Mouse (Mus musculus) heart, embryonic 12.5 days (tissue): ENCODE measurements around the gene Chat. TPM values are rescaled to one million over a fixed set of nuclear protein-coding genes. Genes with fewer than 3 reads are reported as not detected.
"Not testable (repeated sequence)": the region's sequence is repeated elsewhere in the genome, so short reads cannot be mapped to it uniquely, and the experiment has no call there.

Experiments used
- ATAC-seq: fragments of 200-750 bp; cut with Nextera tagmentation; 2 replicates; pipeline ENCODE4 v1.8.0; 2017; ENCODE audit warnings: moderate TSS enrichment, moderate library complexity; ENCODE audit not compliant: insufficient number of reproducible peaks, low FRiP score
- H3K27ac ChIP-seq: fragments of 300-500 bp; sonication (generic); 2 replicates; pipeline ENCODE4 v1.5.1; 2016; ENCODE audit warnings: mild to moderate bottlenecking, moderate library complexity; ENCODE audit not compliant: poor library complexity, severe bottlenecking
- H3K27me3 ChIP-seq: fragments of 300-500 bp; sonication (generic); replicated peaks from 2 replicates; pipeline ENCODE4 v1.6.1; 2016; ENCODE audit warnings: mild to moderate bottlenecking, moderate library complexity
- H3K36me3 ChIP-seq: fragments of 300-500 bp; sonication (generic); 2 replicates; pipeline ENCODE4 v1.6.1; 2016; ENCODE audit warnings: mild to moderate bottlenecking, moderate library complexity
- H3K4me1 ChIP-seq: fragments of 300-500 bp; sonication (generic); replicated peaks from 2 replicates; pipeline ENCODE4 v1.6.1; 2016; ENCODE audit warnings: mild to moderate bottlenecking
- H3K4me2 ChIP-seq: fragments of 300-500 bp; sonication (generic); 2 replicates; pipeline ENCODE4 v1.6.1; 2016; ENCODE audit warnings: mild to moderate bottlenecking, moderate library complexity
- H3K4me3 ChIP-seq: fragments of 300-500 bp; sonication (generic); 2 replicates; pipeline ENCODE4 v1.5.1; 2016; ENCODE audit warnings: mild to moderate bottlenecking
- H3K9ac ChIP-seq: fragments of 300-500 bp; sonication (generic); 2 replicates; pipeline ENCODE4 v1.6.1; 2016; ENCODE audit warnings: mild to moderate bottlenecking, moderate library complexity
- H3K9me3 ChIP-seq: fragments of 300-500 bp; sonication (generic); replicated peaks from 2 replicates; pipeline ENCODE4 v1.6.1; 2016; ENCODE audit warnings: mild to moderate bottlenecking, moderate library complexity
- WGBS: fragments of 180-500 bp; shearing (Covaris S2); methylation state at CpG from one replicate; pipeline ENCODE4 v1.1.7; 2016; 5-methylcytosine and 5-hydroxymethylcytosine counted together
- polyA plus RNA-seq: library from polyadenylated mRNA; unstranded; fragments of >200 nt; fragmentation: Nextera tagmentation; extraction: Ambion mirVana; gene quantifications from 2 replicates; pipeline ENCODE4 v1.2.1, GENCODE M21; 2016

Chat gene
- polyA plus RNA-seq, 1 experiment from 2014 or later = not detected

DNA sequence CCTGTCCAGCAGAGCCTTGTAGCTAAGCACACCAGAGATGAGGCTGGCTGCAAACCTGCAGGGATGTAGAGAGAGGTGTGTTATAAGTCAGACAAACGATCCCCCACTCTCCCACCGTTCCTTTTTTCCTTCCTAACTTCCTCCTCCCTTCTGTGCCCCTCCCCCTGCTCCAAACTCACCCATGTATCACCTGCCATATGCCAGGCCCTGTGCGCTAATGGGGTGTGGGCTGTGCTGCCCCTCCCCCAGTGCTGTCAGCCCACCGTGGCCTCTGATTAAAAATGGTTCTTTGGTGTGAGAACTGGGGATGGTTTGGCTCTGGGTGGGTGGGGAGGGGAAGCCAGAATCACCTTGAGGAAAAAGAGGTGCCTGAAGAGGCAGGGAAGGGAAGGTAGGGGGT is 13.2 kb downstream of the Chat start:
- WGBS = 5% methylated on average over 4 of the region's 4 CpGs
- H3K27ac ChIP-seq = no peak overlapping the region
- no peak overlapping the region for H3K4me3 ChIP-seq
- no peak overlapping the region for H3K4me2 ChIP-seq
- H3K9me3 ChIP-seq = no peaks in the 10 kb centered on the region
- no peak overlapping the region for H3K9ac ChIP-seq
- H3K36me3 ChIP-seq = no peaks in the 10 kb centered on the region
- no peak for ATAC-seq
- peaks cover 65% of the 10 kb centered on the region for H3K27me3 ChIP-seq
- H3K4me1 ChIP-seq = no peaks in the 10 kb centered on the region

DNA sequence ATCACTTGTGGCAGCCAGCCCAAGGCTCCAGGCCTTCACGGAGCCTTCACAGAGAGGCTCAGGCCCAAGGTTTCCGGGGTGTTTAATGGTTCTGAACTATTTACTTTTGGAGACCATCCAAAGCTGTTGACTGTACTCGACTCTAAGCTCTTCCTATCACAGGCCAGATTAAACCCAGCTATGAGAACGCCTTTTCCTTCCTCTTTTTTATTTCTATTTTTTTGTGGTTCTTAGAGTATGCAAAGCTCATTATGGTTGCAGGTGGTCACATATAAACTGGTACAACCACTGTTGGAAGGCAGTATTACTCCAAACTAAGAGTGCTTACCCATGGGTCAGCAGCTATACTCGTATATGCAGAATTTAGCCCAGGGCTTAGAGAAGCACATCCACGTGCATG is 18.8 kb downstream of the Chat start:
- WGBS = 72% methylated on average over 6 of the region's 6 CpGs
- Histone ChIP-seq H3K9me3 (0 out of 2 replicates have a peak, but pooled peaks cover 5% of the 10 kb centered on the region), H3K4me1 (no peaks in the 10 kb centered on the region), H3K4me3 (no peak overlapping the region), H3K27me3 (peaks cover 36% of the 10 kb centered on the region), H3K4me2 (no peak overlapping the region), H3K9ac (no peak overlapping the region), H3K36me3 (no peaks in the 10 kb centered on the region), H3K27ac (no peak overlapping the region)
- ATAC-seq = no peak

DNA sequence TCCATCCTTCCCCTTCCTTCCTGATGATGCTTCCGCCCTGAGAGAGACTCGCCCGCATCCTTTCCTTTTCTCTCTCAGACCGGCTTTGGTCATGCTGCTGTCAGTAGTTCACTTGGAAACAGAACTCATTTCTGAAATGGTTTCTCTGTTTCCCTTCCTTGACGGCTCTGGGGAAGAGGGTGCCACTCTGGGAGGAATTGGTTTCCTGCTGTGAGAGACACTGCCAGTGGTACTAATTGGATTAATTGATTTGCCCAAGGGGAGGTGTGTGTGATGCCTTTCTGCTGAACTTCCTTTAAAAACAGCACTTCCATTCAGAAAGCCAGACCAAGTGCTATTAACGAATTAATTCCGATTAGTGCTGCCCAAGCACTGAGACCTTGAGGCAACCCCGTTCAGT is 22.3 kb downstream of the Chat start:
- H3K9ac ChIP-seq = no peak overlapping the region
- H3K4me2 ChIP-seq = no peak overlapping the region
- ATAC-seq = no peak

DNA sequence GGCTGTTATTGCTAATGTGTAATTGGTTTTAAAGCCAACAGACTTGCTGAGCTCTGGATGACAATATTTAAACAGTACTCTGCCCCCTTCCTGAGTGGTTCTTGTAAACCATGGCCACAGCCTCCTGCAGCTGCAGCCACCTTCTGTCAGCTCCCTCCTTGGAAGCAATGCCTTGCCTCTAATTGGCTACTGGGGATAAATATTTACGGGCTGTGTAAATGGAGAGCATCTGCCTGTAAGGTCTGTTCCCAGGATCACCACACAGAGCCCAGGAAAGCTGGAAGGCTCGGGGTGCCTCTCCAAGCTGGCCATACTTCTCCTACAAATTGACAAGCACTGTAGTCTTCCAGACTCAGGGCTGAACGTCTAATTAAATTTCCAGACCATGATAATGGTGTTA is 26.0 kb downstream of the Chat start:
- Histone ChIP-seq H3K9ac (no peak overlapping the region), H3K4me1 (no peaks in the 10 kb centered on the region), H3K9me3 (no peaks in the 10 kb centered on the region), H3K4me3 (no peak overlapping the region), H3K27ac (no peak overlapping the region), H3K4me2 (no peak overlapping the region), H3K27me3 (peaks cover 35% of the 10 kb centered on the region), H3K36me3 (no peaks in the 10 kb centered on the region)
- ATAC-seq = no peak
- WGBS = 43% methylated on average over 3 of the region's 3 CpGs

More for the DNA sequence above, 22.3 kb downstream of the Chat start:
- H3K27me3 ChIP-seq = peaks cover 37% of the 10 kb centered on the region
- H3K4me1 ChIP-seq = no peaks in the 10 kb centered on the region
- WGBS = 18% methylated on average over 8 of the region's 8 CpGs
- no peak overlapping the region for H3K4me3 ChIP-seq
- H3K27ac ChIP-seq = no peak overlapping the region
- H3K9me3 ChIP-seq = 0 out of 2 replicates have a peak, but pooled peaks cover 5% of the 10 kb centered on the region
- no peaks in the 10 kb centered on the region for H3K36me3 ChIP-seq

DNA sequence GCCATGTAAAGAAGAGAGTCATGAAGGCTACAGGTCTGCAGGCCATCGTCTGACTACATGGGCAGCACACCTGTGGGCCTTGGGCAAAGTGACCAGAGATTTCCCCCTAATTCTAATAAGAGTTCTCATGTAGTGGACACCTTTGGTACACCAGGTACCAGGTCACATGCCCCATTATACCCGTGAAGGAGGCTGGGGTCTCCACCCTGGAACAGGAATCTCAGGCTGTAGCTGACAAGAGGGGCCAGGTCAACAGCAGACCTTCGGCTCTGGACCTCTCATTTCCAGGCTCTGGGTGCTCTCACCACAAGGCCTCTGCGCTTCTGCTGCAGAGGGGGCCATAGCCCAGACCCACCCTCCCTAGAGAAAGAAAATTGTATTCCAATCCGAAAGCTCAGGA is 26.5 kb downstream of the Chat start:
- Histone ChIP-seq H3K4me2 (no peak overlapping the region), H3K9ac (no peak overlapping the region), H3K27ac (no peak overlapping the region), H3K4me3 (no peak overlapping the region), H3K4me1 (no peaks in the 10 kb centered on the region), H3K9me3 (no peaks in the 10 kb centered on the region), H3K36me3 (no peaks in the 10 kb centered on the region), H3K27me3 (peaks cover 30% of the 10 kb centered on the region)
- WGBS = 64% methylated on average over 5 of the region's 5 CpGs
- ATAC-seq = no peak

DNA sequence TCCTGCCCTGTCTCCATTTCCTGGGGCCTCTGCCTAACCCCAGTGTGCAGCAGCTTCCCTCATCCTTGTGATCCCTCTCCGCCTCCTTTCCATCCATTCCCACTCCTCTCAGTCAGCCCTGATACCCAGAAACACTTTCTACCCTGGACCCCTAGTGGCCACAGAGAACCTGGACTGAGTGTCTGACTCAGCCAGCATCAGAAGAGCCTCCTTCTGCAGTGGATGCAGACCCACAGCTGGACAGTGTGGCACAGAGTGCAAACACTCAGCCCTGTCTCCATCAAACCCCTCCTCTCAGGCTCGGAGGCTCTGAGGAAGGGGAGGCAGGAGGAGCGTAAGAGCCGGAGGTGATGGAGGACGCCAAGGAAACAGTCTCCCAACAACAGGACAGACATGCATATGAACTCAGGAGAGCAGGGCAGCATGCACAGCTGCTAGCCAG is 28.4 kb downstream of the Chat start:
- Histone ChIP-seq H3K4me3 (no peak overlapping the region), H3K27ac (no peak overlapping the region), H3K9me3 (no peaks in the 10 kb centered on the region), H3K36me3 (no peaks in the 10 kb centered on the region), H3K9ac (no peak overlapping the region), H3K4me1 (no peaks in the 10 kb centered on the region), H3K4me2 (no peak overlapping the region), H3K27me3 (peaks cover 14% of the 10 kb centered on the region)
- no peak for ATAC-seq
- WGBS = 44% methylated on average over 5 of the region's 5 CpGs

DNA sequence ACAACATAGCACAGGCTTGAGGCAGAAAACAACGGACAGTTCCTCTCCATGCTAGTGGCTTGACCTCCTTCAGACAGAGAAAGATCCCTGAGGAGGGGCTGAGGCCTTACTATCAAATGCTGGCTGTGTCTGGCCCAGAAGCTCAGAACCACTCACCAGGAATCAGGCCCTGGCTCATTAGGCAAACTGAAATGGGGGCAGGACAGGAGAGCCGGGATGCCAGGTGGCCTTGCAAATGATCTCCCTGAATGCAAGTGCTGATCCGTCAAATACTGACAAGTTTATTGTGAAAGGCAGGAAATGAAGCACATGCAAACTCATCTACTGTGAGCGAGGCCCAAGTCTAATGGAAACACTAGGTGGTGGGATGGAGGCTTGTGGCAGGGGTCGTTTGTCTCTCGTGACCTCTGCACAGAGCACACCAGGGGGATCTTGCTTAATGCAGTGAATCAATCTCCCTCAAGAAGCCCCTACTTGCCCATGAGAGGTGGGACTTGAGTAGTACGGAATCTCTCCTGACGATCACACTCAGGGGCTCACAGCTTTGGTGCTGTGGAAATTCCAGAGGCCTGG is 36.7 kb downstream of the Chat start:
- no peaks in the 10 kb centered on the region for H3K36me3 ChIP-seq
- peaks cover 20% of the 10 kb centered on the region for H3K27me3 ChIP-seq
- 45% methylated on average over 8 of the region's 8 CpGs for WGBS
- no peak overlapping the region for H3K27ac ChIP-seq
- H3K4me3 ChIP-seq = no peak overlapping the region
- H3K9me3 ChIP-seq = no peaks in the 10 kb centered on the region
- H3K9ac ChIP-seq = no peak overlapping the region
- no peak for ATAC-seq
- H3K4me1 ChIP-seq = no peaks in the 10 kb centered on the region
- H3K4me2 ChIP-seq = no peak overlapping the region

DNA sequence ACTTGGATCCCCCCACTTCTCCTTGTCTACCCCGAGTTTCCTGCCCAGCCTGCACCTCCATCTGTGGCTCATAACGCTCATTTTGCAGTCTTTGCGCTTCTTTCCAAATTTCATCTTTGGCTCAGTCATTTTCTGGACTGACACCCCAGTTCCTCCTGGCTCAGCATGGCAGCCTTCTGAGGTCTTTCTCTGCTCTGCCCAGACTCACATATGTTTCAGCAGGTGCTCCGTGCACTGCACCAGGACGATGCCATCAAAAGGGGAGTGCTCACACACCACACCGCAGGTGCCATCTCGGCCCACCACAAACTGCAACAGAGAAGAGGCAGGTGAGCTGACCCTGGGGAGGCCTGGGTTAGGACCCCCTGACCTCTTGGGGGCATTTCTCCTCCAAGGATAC is 41.8 kb downstream of the Chat start:
- 80% methylated on average over 7 of the region's 7 CpGs for WGBS
- H3K4me3 ChIP-seq = no peak overlapping the region
- no peak for ATAC-seq
- H3K27me3 ChIP-seq = peaks cover 20% of the 10 kb centered on the region
- no peaks in the 10 kb centered on the region for H3K9me3 ChIP-seq
- H3K4me1 ChIP-seq = no peaks in the 10 kb centered on the region
- no peak overlapping the region for H3K4me2 ChIP-seq
- H3K9ac ChIP-seq = no peak overlapping the region
- no peak overlapping the region for H3K27ac ChIP-seq
- H3K36me3 ChIP-seq = no peaks in the 10 kb centered on the region

DNA sequence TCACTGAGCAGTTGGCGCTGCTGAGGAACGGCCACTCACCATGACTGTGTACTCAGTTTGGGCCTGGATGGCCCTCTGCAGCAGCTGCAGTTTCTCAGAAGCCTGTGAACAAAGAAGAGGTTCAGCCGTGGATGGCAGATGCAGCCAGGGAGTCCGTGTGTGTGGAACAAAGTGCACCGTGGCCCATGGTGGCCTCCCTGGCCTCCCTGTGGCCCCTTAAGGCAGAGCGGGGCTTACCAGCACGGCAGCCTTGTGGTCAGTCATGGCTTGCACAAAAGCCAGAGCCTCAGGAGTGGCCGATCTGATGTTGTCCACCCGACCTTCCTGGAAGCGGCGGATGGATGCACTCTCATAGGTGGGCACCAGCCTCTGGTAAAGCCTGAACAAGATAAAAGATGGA is 47.0 kb downstream of the Chat start:
- peaks cover 2% of the 10 kb centered on the region; the same call in 1 of the 2 replicates for H3K27me3 ChIP-seq
- H3K27ac ChIP-seq = no peak overlapping the region
- no peak overlapping the region for H3K4me2 ChIP-seq
- no peak overlapping the region for H3K9ac ChIP-seq
- no peaks in the 10 kb centered on the region for H3K4me1 ChIP-seq
- no peak for ATAC-seq
- no peaks in the 10 kb centered on the region for H3K36me3 ChIP-seq
- H3K4me3 ChIP-seq = no peak overlapping the region
- peaks cover 5% of the 10 kb centered on the region; the same call in 1 of the 2 replicates for H3K9me3 ChIP-seq
- WGBS = 79% methylated on average over 11 of the region's 11 CpGs

DNA sequence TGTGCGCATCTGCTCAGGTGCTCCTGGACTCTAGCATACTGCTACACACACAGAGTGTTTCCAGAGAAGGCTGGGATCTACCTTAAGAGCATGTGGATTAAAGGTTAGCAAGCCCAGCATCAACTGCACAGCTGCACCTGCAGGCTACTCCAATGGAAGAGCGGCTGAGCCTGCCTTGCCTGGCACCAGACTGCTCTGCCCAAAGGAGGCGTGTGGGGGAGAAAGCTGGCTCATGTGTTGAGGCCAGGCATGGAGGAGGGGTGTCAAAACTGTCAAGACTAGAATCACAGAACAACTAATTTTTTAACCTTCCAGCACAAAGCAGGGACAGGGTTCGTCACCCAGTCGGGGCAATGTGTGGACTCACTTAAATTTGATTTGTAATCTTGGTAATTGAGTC is 53.7 kb downstream of the Chat start:
- ATAC-seq = no peak
- Histone ChIP-seq H3K4me2 (no peak overlapping the region), H3K9ac (no peak overlapping the region), H3K27me3 (no peaks in the 10 kb centered on the region), H3K4me3 (no peak overlapping the region), H3K4me1 (no peaks in the 10 kb centered on the region), H3K27ac (no peak overlapping the region), H3K9me3 (peaks cover 2% of the 10 kb centered on the region; the same call in 1 of the 2 replicates), H3K36me3 (no peaks in the 10 kb centered on the region)
- WGBS = 76% methylated on average over 5 of the region's 5 CpGs

DNA sequence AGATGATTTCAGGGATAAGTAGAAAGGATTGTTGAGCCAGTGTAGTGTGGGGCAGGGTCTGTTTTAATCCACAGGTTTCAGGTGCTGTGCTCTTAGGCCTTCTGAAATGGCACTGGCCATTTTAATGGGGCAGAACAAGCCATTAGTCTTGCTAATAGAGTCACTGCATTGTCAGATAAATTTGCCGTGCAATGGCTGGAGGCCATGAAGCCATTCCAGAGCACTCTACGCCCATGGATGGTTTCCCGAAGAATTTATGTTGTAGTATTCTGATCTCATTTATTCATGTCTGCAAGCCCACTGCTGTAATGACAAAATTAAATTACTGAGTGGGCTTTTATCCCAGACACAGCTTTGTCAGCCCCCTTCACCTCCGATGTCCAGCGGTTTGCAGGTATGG is 55.7 kb downstream of the Chat start:
- Histone ChIP-seq H3K9me3 (no peaks in the 10 kb centered on the region), H3K9ac (no peak overlapping the region), H3K4me3 (no peak overlapping the region), H3K27ac (no peak overlapping the region), H3K36me3 (no peaks in the 10 kb centered on the region), H3K27me3 (0 out of 2 replicates have a peak, but pooled peaks cover 4% of the 10 kb centered on the region), H3K4me1 (no peaks in the 10 kb centered on the region), H3K4me2 (no peak overlapping the region)
- WGBS = 82% methylated on average over 5 of the region's 5 CpGs
- no peak for ATAC-seq

DNA sequence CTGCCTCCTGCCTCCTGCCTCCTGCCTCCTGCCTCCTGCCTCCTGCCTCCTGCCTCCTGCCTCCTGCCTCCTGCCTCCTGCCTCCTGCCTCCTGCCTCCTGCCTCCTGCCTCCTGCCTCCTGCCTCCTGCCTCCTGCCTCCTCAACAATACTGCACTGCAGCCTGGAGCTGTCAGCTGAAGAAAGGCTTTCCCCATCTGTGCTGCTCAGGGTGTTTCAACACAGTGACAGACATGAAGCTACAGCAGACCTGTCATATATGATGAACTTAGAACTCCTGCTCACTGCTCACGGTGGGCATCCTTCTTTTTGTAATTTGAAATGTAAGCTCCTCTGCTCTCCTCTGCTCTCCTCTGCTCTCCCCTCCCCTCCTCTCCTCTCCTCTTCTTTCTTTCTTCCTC is 60.4 kb downstream of the Chat start:
- H3K36me3 ChIP-seq, H3K4me2 ChIP-seq, H3K27ac ChIP-seq, H3K9ac ChIP-seq, H3K4me3 ChIP-seq, ATAC-seq, H3K4me1 ChIP-seq, H3K9me3 ChIP-seq, H3K27me3 ChIP-seq: not testable (repeated sequence)
- 59% methylated on average over 1 of the region's 1 CpGs for WGBS
